In the genomic region with DNA sequence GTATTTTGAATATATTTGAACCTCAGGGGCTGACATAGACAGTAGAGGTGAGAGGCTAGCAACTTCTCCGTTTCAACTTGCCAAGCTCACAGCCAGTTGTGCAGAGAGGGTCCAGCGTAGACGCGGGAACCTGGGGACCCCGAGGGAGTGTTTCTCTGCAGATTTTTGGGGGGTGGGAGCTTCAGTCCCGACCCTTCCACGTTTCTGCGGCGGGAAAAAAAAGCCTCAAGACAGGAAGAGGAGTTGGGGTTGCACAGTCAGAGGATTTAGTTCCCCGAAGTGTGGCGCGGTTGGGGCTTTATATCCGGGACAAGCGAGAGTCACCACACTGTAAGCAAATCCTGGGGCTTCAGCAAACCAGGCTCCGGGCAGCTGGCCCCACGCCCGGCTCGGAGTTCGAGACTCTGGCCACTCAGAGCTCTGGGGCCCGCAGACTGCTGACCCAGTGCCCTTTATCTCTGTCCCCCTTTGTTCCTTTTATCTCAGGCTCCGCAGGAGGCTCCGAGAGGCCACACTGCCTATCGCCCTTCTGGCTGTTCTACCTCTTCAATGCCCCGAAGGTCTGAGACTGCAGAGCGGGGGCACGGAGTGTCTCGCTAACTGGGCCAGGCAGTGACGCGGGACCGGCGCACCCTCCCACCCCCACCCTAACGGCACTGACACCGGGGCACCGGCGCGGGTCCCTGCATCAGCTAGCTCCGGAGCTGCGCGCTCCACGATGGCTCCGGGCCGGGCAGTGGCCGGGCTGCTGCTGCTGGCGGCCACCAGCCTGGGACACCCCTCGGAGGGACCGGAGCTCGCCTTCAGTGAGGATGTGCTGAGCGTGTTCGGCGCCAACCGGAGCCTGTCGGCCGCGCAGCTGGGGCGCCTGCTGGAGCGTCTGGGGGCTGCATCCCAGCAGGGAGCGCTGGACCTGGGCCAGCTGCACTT, we compare ENCODE assay signal across 8 mouse cellular contexts. TPM values are rescaled to one million over a fixed set of nuclear protein-coding genes. Genes with fewer than 3 reads are reported as not detected.
DNase-seq lines count a peak whose midpoint lies in the region; ATAC-seq lines count a peak whose summit lies in the region.

No protein-coding gene starts in this region.

- H3K4me1 ChIP-seq in hindbrain, embryonic 10.5 days (replicated peaks), result peaks cover 23% of the 10 kb centered on the region

- H3K27me3 ChIP-seq in hindbrain, embryonic 10.5 days (ENCODE audit: insufficient read depth, poor library complexity, severe bottlenecking), result peaks cover 8% of the 10 kb centered on the region

- peak overlapping the region; percentile 91 for H3K27ac ChIP-seq in hindbrain, embryonic 10.5 days

- no peaks in the 10 kb centered on the region for H3K36me3 ChIP-seq in hindbrain, embryonic 10.5 days

- under 1% methylated on average over 57 of the region's 57 CpGs for WGBS in hindbrain, embryonic 10.5 days

- no peaks in the 10 kb centered on the region for H3K9me3 ChIP-seq in hindbrain, embryonic 10.5 days

- peak overlapping the region; percentile 69 for H3K4me3 ChIP-seq in hindbrain, embryonic 10.5 days

- peak; percentile 56 for DNase-seq in Muller cell, postnatal 12 days (ENCODE audit: inconsistent ontology term)
- DNase-seq in cerebellum, adult 8-10 months, result peak; percentile 12
- peak; percentile 70 for DNase-seq in hindbrain, embryonic 10.5 days (ENCODE audit: low spot score)
- DNase-seq in layer of hippocampus, postnatal 25 days (ENCODE audit: extremely low spot score in 1 of 2, low spot score in 1 of 2), result peak; percentile 11 to 24
- peak; percentile 59 for DNase-seq in lung, postnatal 14 days
- DNase-seq in retina, embryonic 14.5 days (ENCODE audit: low spot score), result peak; percentile 56
- DNase-seq in thymus, postnatal 4 days, result peak; percentile 82

- ATAC-seq in frontal cortex, adult (ENCODE audit: low TSS enrichment), result peak; percentile 76

RNA-seq across cellular contexts. Expression of gene Slc39a8, which starts 0.9 kb away (rescaled TPM):
- 17.0 and 23.6 TPM in 2 replicates for polyA plus RNA-seq in hindbrain, embryonic 10.5 days (2016; fragmentation: Nextera tagmentation; extraction: Ambion mirVana)
- 1 to 10 TPM; 2.9 to 3.5 TPM for total RNA-seq in layer of hippocampus, postnatal 25 days (2021)

Comparison
In these comparisons a context has a peak if more than half of its experiments do, and no peak if none do; other contexts are left out.
1. Peak in every context shown above with its lines: DNase-seq, ATAC-seq, H3K4me3 ChIP-seq and H3K27ac ChIP-seq.
2. DNase-seq: peak in every context shown above with its lines; median percentile 82 in thymus, postnatal 4 days; 70 in hindbrain, embryonic 10.5 days; 59 in lung, postnatal 14 days; 56 in Muller cell, postnatal 12 days; 56 in retina, embryonic 14.5 days; 18 in layer of hippocampus, postnatal 25 days; 12 in cerebellum, adult 8-10 months.